1 mouse cellular context compared by ENCODE assay signal in genomic region chr1:92180141-92181137, GRCm38 (mm10).
TF ChIP-seq lines count a peak whose summit lies in the region.

No protein-coding gene starts in this region.

TF ChIP-seq in MEL, 35 proteins besides CTCF, POLR2A, EP300 and RAD21 (continued from another document):
- TF ChIP-seq JUND (IDR thresholded peaks at IDR 0.05; ENCODE audit: low read depth, low read length) (no peak), MAZ (IDR thresholded peaks at IDR 0.05; ENCODE audit: low read depth, low read length) (peak; percentile 93), SIN3A (IDR thresholded peaks at IDR 0.05; ENCODE audit: low read length) (peak; percentile 88), TCF12 (IDR thresholded peaks at IDR 0.05; ENCODE audit: low read depth, low read length) (peak; percentile 64), CHD2 (IDR thresholded peaks at IDR 0.05; ENCODE audit: low read length) (peak; percentile 65; the same call in 1 of the 2 replicates), RCOR1 (IDR thresholded peaks at IDR 0.05; ENCODE audit: low read depth, low read length) (0 out of 2 replicates have a peak, but pooled peaks have one; percentile 8)
